Mouse (Mus musculus) MEL (cell line): ENCODE measurements around the gene Syt11.
"Not testable (repeated sequence)": the region's sequence is repeated elsewhere in the genome, so short reads cannot be mapped to it uniquely, and the experiment has no call there.

Experiments
- CHD1 ChIP-seq: IDR thresholded peaks from 2 replicates; pipeline ENCODE4 v1.6.1; 2012; ENCODE audit warnings: low read depth, mild to moderate bottlenecking, inconsistent platforms, low read length, improper control_type of control experiment
- CTCF ChIP-seq, 3 experiments: IDR thresholded peaks in 2 of 3; conservative IDR thresholded peaks in 1 of 3; 2 replicates each; pipeline ENCODE4 v1.5.1; 2011 to 2012; ENCODE audit warnings: low read length in 3 of 3, low read depth in 2 of 3, mild to moderate bottlenecking in 2 of 3, improper control_type of control experiment in 1 of 3, inconsistent platforms in 1 of 3, mixed read lengths in 1 of 3, moderate library complexity in 1 of 3; ENCODE audit not compliant: control insufficient read depth in 1 of 3, insufficient read depth in 1 of 3, poor library complexity in 1 of 3, severe bottlenecking in 1 of 3
- ELF1 ChIP-seq: IDR thresholded peaks from 2 replicates; pipeline ENCODE4 v1.6.1; 2014; ENCODE audit warnings: low read depth, mild to moderate bottlenecking, inconsistent platforms, low read length, improper control_type of control experiment, moderate library complexity
- EP300 ChIP-seq, 2 experiments: IDR thresholded peaks; 2 replicates each; pipeline ENCODE4 v1.6.1; 2011; ENCODE audit warnings: improper control_type of control experiment in 2 of 2, low read length in 2 of 2, low read depth in 1 of 2, mild to moderate bottlenecking in 1 of 2
- GATA1 ChIP-seq: IDR thresholded peaks from 2 replicates; pipeline ENCODE4 v1.6.1; 2011; ENCODE audit warnings: low read depth, low read length, improper control_type of control experiment
- MAFK ChIP-seq: IDR thresholded peaks from 2 replicates; pipeline ENCODE4 v1.6.1; 2011; ENCODE audit warnings: low read depth, mild to moderate bottlenecking, low read length, improper control_type of control experiment, borderline replicate concordance
- MAX ChIP-seq: IDR thresholded peaks from 2 replicates; pipeline ENCODE4 v1.6.1; 2011; ENCODE audit warnings: low read length, improper control_type of control experiment
- MYC ChIP-seq: IDR thresholded peaks from 2 replicates; pipeline ENCODE4 v1.6.1; 2011; ENCODE audit warnings: low read depth, mild to moderate bottlenecking, low read length, improper control_type of control experiment, moderate library complexity
- POLR2A ChIP-seq, 2 experiments: IDR thresholded peaks; 2 replicates each; pipeline ENCODE4 v1.6.1; 2011 to 2012; ENCODE audit warnings: low read length in 2 of 2, mild to moderate bottlenecking in 2 of 2, control low read depth in 1 of 2, improper control_type of control experiment in 1 of 2, low read depth in 1 of 2, moderate library complexity in 1 of 2; ENCODE audit not compliant: control insufficient read depth in 1 of 2, insufficient read depth in 1 of 2, poor library complexity in 1 of 2
- POLR2AphosphoS2 ChIP-seq: IDR thresholded peaks from 2 replicates; pipeline ENCODE4 v1.6.1; 2011; ENCODE audit warnings: low read length, improper control_type of control experiment
- RAD21 ChIP-seq: IDR thresholded peaks from 2 replicates; pipeline ENCODE4 v1.6.1; 2011; ENCODE audit warnings: mild to moderate bottlenecking, low read depth, low read length, improper control_type of control experiment
- TCF12 ChIP-seq: IDR thresholded peaks from 2 replicates; pipeline ENCODE4 v1.6.1; 2014; ENCODE audit warnings: low read depth, mild to moderate bottlenecking, inconsistent platforms, low read length, improper control_type of control experiment, moderate library complexity
- USF1 ChIP-seq: IDR thresholded peaks from 2 replicates; pipeline ENCODE4 v1.6.1; 2014; ENCODE audit warnings: low read depth, mild to moderate bottlenecking, inconsistent platforms, low read length, improper control_type of control experiment, moderate library complexity

DNA sequence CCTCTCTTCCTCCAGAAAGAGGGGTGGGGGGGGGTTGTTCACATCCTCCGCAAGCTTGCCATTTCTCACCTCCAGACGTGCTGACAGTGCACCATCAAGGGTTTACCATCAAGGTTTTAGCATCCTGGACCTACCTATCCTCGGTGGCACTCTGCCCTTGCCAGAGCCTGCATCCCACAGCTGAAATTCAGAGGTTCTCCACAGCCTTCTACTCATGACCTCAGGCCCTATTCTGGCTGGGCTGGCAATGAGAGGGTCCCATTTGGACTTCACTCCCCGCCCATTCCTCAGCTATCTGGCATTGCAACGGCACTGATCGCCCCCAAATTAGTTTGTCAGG is 3.1 kb downstream of the Syt11 start:
- TF ChIP-seq TCF12; CTCF (IDR thresholded peaks at IDR 0.05 in 2 of 3, conservative IDR thresholded peaks at IDR 0.05 in 1 of 3; ENCODE audit: control insufficient read depth in 1 of 3, insufficient read depth in 1 of 3, low read depth in 2 of 3, low read length in 3 of 3, poor library complexity in 1 of 3, severe bottlenecking in 1 of 3); MAFK; EP300 (IDR thresholded peaks at IDR 0.05; ENCODE audit: low read depth in 1 of 2, low read length in 2 of 2); CHD1; POLR2AphosphoS2; GATA1; ELF1; POLR2A (IDR thresholded peaks at IDR 0.05; ENCODE audit: control insufficient read depth in 1 of 2, insufficient read depth in 1 of 2, low read depth in 1 of 2, low read length in 2 of 2, poor library complexity in 1 of 2); MYC; MAX; USF1; RAD21: not testable (repeated sequence)
